Mouse (Mus musculus) hindbrain, postnatal 0 days (tissue): Measurements from ENCODE around the gene Ap2a2. TPM values are rescaled to one million over a fixed set of nuclear protein-coding genes. Genes with fewer than 3 reads are reported as not detected.
"Not testable (repeated sequence)": the region's sequence is repeated elsewhere in the genome, so short reads cannot be mapped to it uniquely, and the experiment has no call there.

ENCODE experiments used
- ATAC-seq: fragments of 200-750 bp; cut with Nextera tagmentation; 2 replicates; pipeline ENCODE4 v1.8.0; 2017; ENCODE audit warnings: mild to moderate bottlenecking, moderate TSS enrichment, moderate library complexity
- DNase-seq: peaks from one replicate; pipeline ENCODE4 v3.0.0-alpha.2; 2015; ENCODE audit warnings: low spot score
- H3K27ac ChIP-seq: fragments of 300-500 bp; sonication (generic); 2 replicates; pipeline ENCODE4 v1.5.1; 2014; ENCODE audit warnings: mild to moderate bottlenecking
- H3K27me3 ChIP-seq: fragments of 300-500 bp; sonication (generic); 2 replicates; pipeline ENCODE4 v1.6.1; 2014; ENCODE audit warnings: low read length, mixed read lengths; ENCODE audit not compliant: insufficient read depth
- H3K36me3 ChIP-seq: fragments of 300-500 bp; sonication (generic); 2 replicates; pipeline ENCODE4 v1.6.1; 2014; ENCODE audit warnings: low read length, mixed read lengths; ENCODE audit not compliant: insufficient read depth
- H3K4me1 ChIP-seq: fragments of 300-500 bp; sonication (generic); 2 replicates; pipeline ENCODE4 v1.6.1; 2014; ENCODE audit warnings: antibody characterized with exemption, low read length, mixed read lengths; ENCODE audit not compliant: insufficient read depth
- H3K4me2 ChIP-seq: fragments of 300-500 bp; sonication (generic); 2 replicates; pipeline ENCODE4 v1.6.1; 2014; ENCODE audit warnings: low read depth, mild to moderate bottlenecking, low read length, moderate library complexity, mixed read lengths
- H3K4me3 ChIP-seq: fragments of 300-500 bp; sonication (generic); 2 replicates; pipeline ENCODE4 v1.5.1; 2014; ENCODE audit warnings: low read length
- H3K9ac ChIP-seq: fragments of 300-500 bp; sonication (generic); replicated peaks from 2 replicates; pipeline ENCODE4 v1.6.1; 2014; ENCODE audit warnings: mild to moderate bottlenecking, low read length, moderate library complexity, mixed read lengths
- H3K9me3 ChIP-seq: fragments of 300-500 bp; sonication (generic); 2 replicates; pipeline ENCODE4 v1.6.1; 2016; ENCODE audit warnings: low read length, mixed read lengths
- CTCF ChIP-seq: IDR thresholded peaks from 2 replicates; pipeline ENCODE4 v1.5.1; 2016; ENCODE audit warnings: antibody characterized with exemption, control low read depth, low read depth
- WGBS: fragments of 180-500 bp; shearing (Covaris S2); extraction: QIAGEN DNeasy Blood & Tissue Kit; methylation state at CpG from one replicate; pipeline ENCODE4 v1.1.7; 2014; 5-methylcytosine and 5-hydroxymethylcytosine counted together
- polyA plus RNA-seq: library from polyadenylated mRNA; unstranded; fragments of >200 nt; fragmentation: Nextera tagmentation; extraction: Ambion mirVana; gene quantifications from 2 replicates; pipeline ENCODE4 v1.2.1, GENCODE M21; 2015
- total RNA-seq: library from RNA; depleted of rRNA; stranded (reverse); fragments of >200 nt; gene quantifications from 2 replicates; pipeline ENCODE4 v1.2.3, GENCODE M21; 2014

The Ap2a2 gene
- total and polyA plus RNA-seq, 2 experiments from 2014 or later = 115 to 209 TPM

- DNase-seq (no peak), ATAC-seq (no peak)
- no peaks in the 10 kb centered on the region for H3K4me1 ChIP-seq
- no peaks in the 10 kb centered on the region for H3K36me3 ChIP-seq
- 58% methylated on average over 2 of the region's 2 CpGs for WGBS
- H3K4me2 ChIP-seq = no peak overlapping the region
- no peak overlapping the region for H3K9ac ChIP-seq
- H3K27me3 ChIP-seq = no peaks in the 10 kb centered on the region
- no peak for TF ChIP-seq CTCF
- no peak overlapping the region for H3K4me3 ChIP-seq
- H3K27ac ChIP-seq = no peak overlapping the region
- H3K9me3 ChIP-seq = no peaks in the 10 kb centered on the region
These were observed 85.1 kb downstream of the Ap2a2 start for GRCm38 (mm10) chr7:141647083-141647482.

- ATAC-seq (no peak), DNase-seq (no peak)
- Histone ChIP-seq H3K36me3 (no peaks in the 10 kb centered on the region), H3K4me3 (no peak overlapping the region), H3K27me3 (no peaks in the 10 kb centered on the region), H3K27ac (no peak overlapping the region), H3K9ac (no peak overlapping the region), H3K4me1 (no peaks in the 10 kb centered on the region), H3K9me3 (no peaks in the 10 kb centered on the region), H3K4me2 (no peak overlapping the region)
- no peak for TF ChIP-seq CTCF
- 85% methylated on average over 11 of the region's 11 CpGs for WGBS
These were observed 85.8 kb downstream of the Ap2a2 start for GRCm38 (mm10) chr7:141647815-141648214.

- H3K4me3 ChIP-seq = no peak overlapping the region
- ATAC-seq = no peak
- TF ChIP-seq CTCF = no peak
- no peak overlapping the region for H3K4me2 ChIP-seq
- no peaks in the 10 kb centered on the region for H3K27me3 ChIP-seq
- WGBS = 55% methylated on average over 7 of the region's 7 CpGs
- H3K9ac ChIP-seq = no peak overlapping the region
- H3K4me1 ChIP-seq = no peaks in the 10 kb centered on the region
- H3K27ac ChIP-seq = no peak overlapping the region
- DNase-seq = no peak
- H3K9me3 ChIP-seq = no peaks in the 10 kb centered on the region
- no peaks in the 10 kb centered on the region for H3K36me3 ChIP-seq
These were observed 90.2 kb downstream of the Ap2a2 start for GRCm38 (mm10) chr7:141652191-141652590.

- Histone ChIP-seq H3K4me3 (no peak overlapping the region), H3K4me2 (no peak overlapping the region), H3K27ac (no peak overlapping the region), H3K4me1 (no peaks in the 10 kb centered on the region), H3K9ac (no peak overlapping the region), H3K9me3 (no peaks in the 10 kb centered on the region), H3K27me3 (no peaks in the 10 kb centered on the region), H3K36me3 (no peaks in the 10 kb centered on the region)
- 77% methylated on average over 1 of the region's 1 CpGs for WGBS
- DNase-seq = no peak
- ATAC-seq = no peak
- TF ChIP-seq CTCF = no peak
These were observed 98.4 kb downstream of the Ap2a2 start for GRCm38 (mm10) chr7:141660346-141660745.

- no peak for ATAC-seq
- no peaks in the 10 kb centered on the region for H3K36me3 ChIP-seq
- H3K4me1 ChIP-seq = no peaks in the 10 kb centered on the region
- H3K27me3 ChIP-seq = no peaks in the 10 kb centered on the region
- H3K9me3 ChIP-seq = no peaks in the 10 kb centered on the region
- no peak overlapping the region for H3K4me3 ChIP-seq
- WGBS = 79% methylated on average over 3 of the region's 3 CpGs
- no peak for DNase-seq
- H3K4me2 ChIP-seq = no peak overlapping the region
- TF ChIP-seq CTCF = no peak
- H3K9ac ChIP-seq = no peak overlapping the region
- H3K27ac ChIP-seq = no peak overlapping the region
These were observed 99.5 kb downstream of the Ap2a2 start for GRCm38 (mm10) chr7:141661481-141661880.

GRCm38 (mm10) chr7:141662223-141662622 lies 100.2 kb downstream of the Ap2a2 start:
- no peaks in the 10 kb centered on the region for H3K9me3 ChIP-seq
- no peak overlapping the region for H3K9ac ChIP-seq
- ATAC-seq = no peak
- no peak overlapping the region for H3K4me3 ChIP-seq
- no peaks in the 10 kb centered on the region for H3K27me3 ChIP-seq
- H3K4me1 ChIP-seq = no peaks in the 10 kb centered on the region
- no peaks in the 10 kb centered on the region for H3K36me3 ChIP-seq
- H3K27ac ChIP-seq = no peak overlapping the region
- TF ChIP-seq CTCF = no peak
- no peak overlapping the region for H3K4me2 ChIP-seq
- WGBS = 61% methylated on average over 5 of the region's 5 CpGs
- DNase-seq = no peak

- Histone ChIP-seq H3K4me3 (no peak overlapping the region), H3K9me3 (no peaks in the 10 kb centered on the region), H3K4me1 (no peaks in the 10 kb centered on the region), H3K27me3 (no peaks in the 10 kb centered on the region), H3K9ac (no peak overlapping the region), H3K36me3 (no peaks in the 10 kb centered on the region), H3K27ac (no peak overlapping the region), H3K4me2 (no peak overlapping the region)
- 10% methylated on average over 4 of the region's 4 CpGs for WGBS
- no peak for ATAC-seq
- peak; percentile 64 for TF ChIP-seq CTCF
- DNase-seq = peak; percentile 30
These were observed 104.2 kb downstream of the Ap2a2 start for GRCm38 (mm10) chr7:141666190-141666589.

- not testable (repeated sequence) for H3K4me3 ChIP-seq, H3K4me2 ChIP-seq, DNase-seq, H3K9me3 ChIP-seq, H3K4me1 ChIP-seq, ATAC-seq, H3K9ac ChIP-seq, H3K27me3 ChIP-seq, H3K27ac ChIP-seq, H3K36me3 ChIP-seq
- 95% methylated on average over 3 of the region's 3 CpGs for WGBS
These were observed 107.1 kb downstream of the Ap2a2 start for GRCm38 (mm10) chr7:141669097-141669496.
